Mouse (Mus musculus) heart, postnatal 4 days (tissue): ENCODE measurements around the gene Rps15. TPM values are rescaled to one million over a fixed set of nuclear protein-coding genes. Genes with fewer than 3 reads are reported as not detected.

Experiments
- DNase-seq: peaks from one replicate; pipeline ENCODE4 v3.0.0; 2021
- total RNA-seq, 2 experiments: library from RNA; stranded (reverse); gene quantifications; 2 replicates each; pipeline ENCODE4 v1.2.3; 2021

The Rps15 gene
- total RNA-seq, 2 experiments from 2014 or later: 949 to 1,003 TPM

- DNase-seq: peak; percentile 99
These were observed 31.3 kb upstream of the Rps15 start, which contains the start of the genes Gamt and Dazap1 for GRCm38 (mm10) chr10:80260642-80261584. Gamt (minus strand) TSS chr10:80261012. Dazap1 (plus strand) TSS chr10:80261486.

GRCm38 (mm10) chr10:80261585-80261968 is 30.7 kb upstream of the Rps15 start:
- peak; percentile 98 for DNase-seq

- DNase-seq: no peak
These were observed 30.1 kb upstream of the Rps15 start for GRCm38 (mm10) chr10:80262169-80262568.

DNA sequence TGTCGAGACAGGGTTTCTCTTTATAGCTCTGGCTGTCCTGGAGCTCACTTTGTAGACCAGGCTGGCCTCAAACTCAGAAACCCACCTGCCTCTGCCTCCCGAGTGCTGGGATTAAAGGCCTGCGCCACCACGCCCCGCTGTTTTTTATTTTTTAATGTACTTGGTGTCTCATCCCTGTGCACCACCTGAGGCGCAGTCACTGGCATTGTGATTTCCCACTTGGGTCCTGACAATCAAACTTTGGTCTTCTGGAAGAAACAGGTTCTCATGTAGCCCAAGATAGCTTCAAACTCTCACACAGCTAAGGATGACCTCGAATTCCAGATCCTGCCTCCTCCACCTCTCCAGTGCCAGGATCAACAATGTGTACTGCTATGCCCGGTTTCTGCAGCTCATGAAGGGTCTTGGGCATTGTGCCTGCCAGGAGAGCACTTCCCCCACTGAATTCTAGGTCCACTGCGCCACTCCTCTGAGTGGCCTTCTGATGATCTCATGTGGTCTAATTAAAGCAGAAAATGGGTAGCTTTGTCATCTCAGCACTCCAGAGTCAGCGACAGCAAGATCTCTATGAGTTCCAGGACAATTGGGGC is 29.4 kb upstream of the Rps15 start:
- no peak for DNase-seq

DNA sequence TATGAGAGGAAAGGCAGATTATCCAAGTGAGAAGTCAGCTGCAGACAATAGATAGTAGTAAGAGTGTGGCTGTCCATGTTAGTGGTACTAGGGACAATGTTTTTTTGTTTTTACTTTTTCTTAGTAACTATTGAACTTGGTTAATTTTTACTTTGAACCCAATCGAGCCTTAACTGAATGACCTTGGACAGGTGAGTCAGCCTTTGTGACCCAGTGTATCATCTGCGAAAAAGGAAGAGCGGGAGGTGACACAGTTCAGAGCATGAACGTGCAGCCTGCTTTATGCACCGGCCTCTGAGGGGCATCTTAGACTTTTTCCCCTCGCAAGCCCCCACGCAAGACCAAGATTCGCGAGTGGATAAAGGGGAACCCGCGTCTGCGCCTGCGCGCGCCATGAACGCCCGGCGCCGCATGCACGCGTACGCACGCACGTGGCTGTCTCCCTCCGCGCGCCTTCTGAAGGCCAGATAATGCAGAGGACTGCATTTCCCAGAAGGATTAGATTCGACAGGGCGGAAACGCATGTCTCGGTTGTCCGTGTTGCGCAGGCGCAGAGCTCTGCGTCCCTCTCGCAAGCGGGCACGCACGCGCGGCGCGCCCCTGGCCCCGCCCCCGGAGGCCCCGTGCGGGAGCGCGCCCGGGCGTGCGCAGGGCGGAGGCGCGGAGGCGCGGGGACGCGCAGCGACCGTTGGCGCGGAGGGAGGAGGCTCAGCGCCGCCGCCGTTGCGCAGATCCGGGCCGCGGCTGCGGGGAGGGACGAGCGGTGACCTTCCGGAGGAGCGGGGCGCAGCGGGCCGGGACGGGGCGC is 27.7 kb upstream of the Rps15 start:
- DNase-seq: peak; percentile 99

DNA sequence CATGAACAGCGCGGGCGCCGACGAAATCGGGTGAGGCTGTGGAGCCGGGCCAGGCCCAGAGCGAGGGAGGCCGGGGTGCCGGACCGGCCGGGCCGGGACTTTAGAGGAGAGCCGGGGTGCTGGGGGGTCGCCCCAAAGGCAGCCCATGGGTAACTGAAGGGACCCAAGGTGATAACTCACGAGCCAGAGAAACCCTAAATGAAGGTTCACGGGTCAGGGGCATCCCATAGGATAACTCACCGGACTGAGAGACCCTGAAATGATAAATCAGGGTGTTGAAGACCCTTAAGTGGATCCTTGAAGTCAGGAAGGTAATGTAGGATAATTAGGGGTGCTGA is 27.1 kb upstream of the Rps15 start:
- DNase-seq: no peak

DNA sequence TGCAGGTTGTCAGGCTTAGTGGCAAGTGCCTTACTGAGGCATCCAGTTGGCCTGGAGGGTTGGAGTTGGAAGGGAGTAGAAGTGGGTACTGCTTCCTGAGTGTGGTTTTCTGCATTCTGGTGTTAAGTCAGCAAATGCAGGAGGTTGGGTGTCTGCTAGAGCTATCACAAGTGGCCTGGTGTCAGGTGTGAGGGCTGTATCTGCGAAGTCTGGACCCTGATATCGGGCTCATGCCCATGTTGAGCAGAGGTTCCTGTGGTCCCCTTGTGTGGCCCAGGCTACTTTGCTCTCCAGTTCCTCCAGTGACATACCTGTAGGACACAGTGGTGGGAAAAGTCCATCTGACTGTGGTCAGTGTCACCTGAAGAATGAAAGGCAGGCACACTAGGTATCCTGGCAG is 22.2 kb upstream of the Rps15 start:
- no peak for DNase-seq

GRCm38 (mm10) chr10:80270734-80271181 is 21.5 kb upstream of the Rps15 start:
- no peak for DNase-seq

DNA sequence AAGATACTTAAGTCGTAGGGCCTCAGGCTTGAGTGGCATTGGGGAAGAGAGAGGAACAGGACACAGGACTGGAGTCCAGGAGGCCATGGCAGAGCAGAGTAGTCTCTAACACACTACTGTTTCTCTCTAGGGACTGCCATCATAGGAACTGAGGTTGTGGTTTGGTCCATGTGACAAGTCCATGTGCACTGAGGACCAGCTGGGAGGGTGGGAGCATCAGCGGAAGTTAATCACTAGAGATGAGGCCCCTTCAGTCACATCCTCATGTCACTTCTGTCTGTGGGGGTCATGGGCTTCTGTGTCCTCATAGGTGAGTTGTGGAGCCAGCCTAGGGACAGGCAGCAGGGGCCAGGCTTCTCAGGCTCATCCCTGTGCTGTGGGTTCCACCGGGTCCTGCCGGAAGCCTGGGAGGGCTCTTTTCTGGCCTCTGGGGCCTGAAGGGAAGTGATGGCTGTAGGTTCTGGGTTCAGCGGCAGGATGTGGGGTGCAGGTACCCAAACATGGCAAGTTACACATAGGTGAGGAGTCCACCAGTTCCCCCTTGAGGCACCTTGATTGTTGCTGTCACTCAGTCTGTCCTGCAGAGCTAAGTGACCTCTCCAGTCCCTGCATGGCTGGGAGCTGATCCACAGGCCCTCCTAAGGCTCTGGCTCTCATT is 20.9 kb upstream of the Rps15 start:
- DNase-seq: no peak

- no peak for DNase-seq
These were observed 20.2 kb upstream of the Rps15 start for GRCm38 (mm10) chr10:80271870-80272585.

GRCm38 (mm10) chr10:80273847-80274246 is 18.4 kb upstream of the Rps15 start:
- DNase-seq: no peak

- DNase-seq: no peak
These were observed 16.0 kb upstream of the Rps15 start for GRCm38 (mm10) chr10:80276238-80276637.

DNA sequence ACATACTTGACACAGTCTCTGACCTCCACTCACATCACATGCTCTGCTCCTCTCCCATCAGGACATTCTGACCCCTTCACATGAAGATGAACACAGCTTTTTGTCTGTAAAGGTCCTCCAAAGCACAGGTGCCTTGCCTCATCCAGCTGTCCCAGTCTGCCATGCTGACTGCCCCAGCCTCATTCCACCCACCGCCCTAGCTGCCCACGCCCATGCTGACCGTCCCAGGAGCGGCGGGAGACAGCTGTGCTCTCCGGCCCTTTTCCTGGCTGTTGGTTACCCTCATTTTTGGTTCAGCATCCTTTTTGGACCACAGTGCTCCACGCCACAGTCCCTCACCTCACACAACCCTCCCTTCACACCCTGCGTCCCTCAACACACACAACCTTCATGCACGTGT is 13.9 kb upstream of the Rps15 start:
- no peak for DNase-seq

GRCm38 (mm10) chr10:80279273-80279672 is 13.0 kb upstream of the Rps15 start:
- no peak for DNase-seq

DNA sequence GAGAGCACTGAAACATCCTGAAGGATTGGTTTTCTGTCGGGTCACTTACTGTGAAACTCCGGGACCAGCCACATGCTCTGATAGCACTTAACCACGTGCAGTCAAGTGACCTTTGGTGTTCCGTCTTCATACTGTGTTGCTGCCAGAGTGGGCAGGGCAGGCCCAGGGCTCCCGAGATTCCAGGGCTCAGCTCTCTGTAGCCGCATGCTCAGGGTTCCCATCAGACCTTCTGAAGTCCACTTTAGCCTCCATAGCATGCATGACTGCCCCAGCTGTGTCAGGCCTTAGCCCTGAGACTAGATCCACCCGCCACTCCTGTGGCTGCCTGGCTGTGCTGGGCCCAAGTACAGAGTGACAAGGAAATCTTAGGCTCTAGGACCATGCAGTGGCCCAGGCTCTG is 10.9 kb upstream of the Rps15 start:
- DNase-seq: peak; percentile 63

DNA sequence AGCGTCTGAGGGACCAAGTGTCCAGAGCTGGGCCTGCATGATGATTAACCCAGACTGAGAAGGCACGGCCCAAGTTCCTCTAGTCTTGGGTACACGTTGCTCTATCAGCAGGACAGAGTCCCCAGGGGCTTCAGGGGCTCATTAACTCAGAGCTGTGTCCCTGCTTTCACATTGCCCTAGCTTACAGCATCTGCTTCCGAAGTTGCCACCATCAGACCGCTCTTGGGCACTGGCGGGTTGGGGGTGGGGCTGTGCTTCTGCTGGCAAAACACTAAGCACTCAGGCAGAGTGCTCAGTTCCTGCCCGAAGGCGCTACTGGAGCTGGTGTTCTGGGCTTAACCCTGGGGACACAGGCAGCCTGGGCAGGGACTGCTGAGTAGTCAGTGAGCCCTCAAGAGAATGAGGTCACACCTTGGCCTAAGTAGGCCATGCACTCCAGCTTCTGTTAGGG is 10.3 kb upstream of the Rps15 start:
- peak; percentile 54 for DNase-seq

- DNase-seq: no peak
These were observed 9.5 kb upstream of the Rps15 start for GRCm38 (mm10) chr10:80282481-80283441.

DNA sequence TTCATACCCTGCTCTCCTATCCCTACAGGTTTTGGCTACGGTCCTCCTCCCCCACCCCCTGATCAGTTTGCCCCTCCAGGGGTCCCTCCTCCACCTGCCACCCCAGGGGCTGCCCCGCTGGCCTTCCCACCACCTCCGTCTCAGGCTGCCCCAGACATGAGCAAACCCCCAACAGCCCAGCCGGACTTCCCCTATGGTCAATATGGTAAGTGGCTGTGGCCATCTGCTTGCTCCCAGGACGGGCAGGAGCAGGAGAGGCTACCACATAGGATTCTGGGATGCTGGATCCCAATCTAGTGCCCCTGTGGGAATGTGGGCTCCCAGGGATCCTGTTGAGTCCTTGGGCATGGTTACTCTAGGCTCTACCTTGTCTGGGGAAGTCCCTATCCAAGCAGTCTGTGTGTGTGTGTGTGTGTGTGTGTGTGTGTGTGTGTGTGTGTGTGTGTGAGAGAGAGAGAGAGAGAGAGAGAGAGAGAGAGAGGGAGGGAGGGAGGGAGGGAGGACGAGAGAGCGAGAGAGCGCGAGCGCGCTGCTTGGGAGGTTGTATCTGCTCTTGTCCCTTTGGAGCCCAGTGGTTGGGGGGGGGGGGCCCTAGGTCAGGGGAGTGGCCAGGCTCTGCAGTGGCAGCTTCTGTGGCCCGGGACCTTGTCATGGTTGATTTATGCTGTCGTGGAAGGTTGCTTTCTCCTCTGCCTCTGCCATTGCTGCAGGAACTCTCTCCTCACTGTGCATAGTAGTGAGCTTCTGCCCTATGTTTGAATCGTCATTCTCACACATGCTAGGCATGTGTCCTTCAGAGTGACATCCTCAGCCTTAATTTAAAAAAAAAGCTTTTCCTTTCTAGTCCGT is 6.8 kb upstream of the Rps15 start:
- DNase-seq: no peak

- DNase-seq: no peak
These were observed 4.2 kb upstream of the Rps15 start for GRCm38 (mm10) chr10:80288097-80288496.
